Mouse (Mus musculus): ENCODE results near the gene Pik3ca.
A peak's percentile ranks its signal among the peaks of the same experiment; 100 is the strongest.

The Pik3ca gene

DNA sequence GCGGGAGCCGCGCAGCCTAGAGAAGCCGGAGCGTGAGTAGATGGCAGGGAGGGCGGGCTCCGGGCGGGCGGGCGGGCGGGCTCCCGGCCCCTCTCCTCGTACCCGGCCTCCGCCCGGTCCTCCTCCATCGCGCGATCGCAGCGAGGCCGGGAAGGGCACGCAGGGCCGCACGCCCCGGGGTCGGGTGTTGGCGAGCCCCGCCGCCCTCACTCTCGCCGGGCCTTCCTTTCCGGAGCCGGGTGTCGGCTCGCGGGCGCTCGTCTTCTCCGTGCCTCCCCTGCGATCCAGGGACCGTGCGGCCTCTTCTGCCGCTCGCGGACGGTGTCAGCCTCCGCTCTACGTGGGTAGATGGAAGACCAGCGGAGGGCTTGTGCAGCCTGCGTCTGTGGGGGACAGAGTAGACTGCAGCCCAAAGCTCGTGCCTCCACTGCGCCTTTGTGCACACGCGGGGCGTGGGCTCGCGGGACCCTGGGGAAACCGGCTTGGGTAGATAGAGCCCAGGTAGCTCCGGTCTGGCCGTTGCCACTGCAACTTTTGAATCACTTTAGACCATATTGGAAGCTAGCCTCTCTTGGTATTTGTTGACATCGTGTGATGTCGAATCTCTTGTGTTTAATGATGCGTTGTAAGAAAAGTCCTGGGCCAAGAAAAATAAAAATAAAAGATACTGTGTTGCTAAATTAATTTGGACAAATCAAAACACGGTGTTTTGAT is at the start of gene Pik3ca:
Gene Pik3ca (plus strand): TSS at position 211 of the 714 bp plus-strand sequence.
- DNase-seq = peak; percentile 51 to 52

- no peak for DNase-seq
Measured at GRCm38 (mm10) chr3:32347881-32348280, 49.6 kb upstream of the Pik3ca start.

GRCm38 (mm10) chr3:32361221-32361620 is 36.2 kb upstream of the Pik3ca start:
- DNase-seq = no peak

- no peak for DNase-seq
Measured at GRCm38 (mm10) chr3:32364195-32364594, 33.3 kb upstream of the Pik3ca start.

DNA sequence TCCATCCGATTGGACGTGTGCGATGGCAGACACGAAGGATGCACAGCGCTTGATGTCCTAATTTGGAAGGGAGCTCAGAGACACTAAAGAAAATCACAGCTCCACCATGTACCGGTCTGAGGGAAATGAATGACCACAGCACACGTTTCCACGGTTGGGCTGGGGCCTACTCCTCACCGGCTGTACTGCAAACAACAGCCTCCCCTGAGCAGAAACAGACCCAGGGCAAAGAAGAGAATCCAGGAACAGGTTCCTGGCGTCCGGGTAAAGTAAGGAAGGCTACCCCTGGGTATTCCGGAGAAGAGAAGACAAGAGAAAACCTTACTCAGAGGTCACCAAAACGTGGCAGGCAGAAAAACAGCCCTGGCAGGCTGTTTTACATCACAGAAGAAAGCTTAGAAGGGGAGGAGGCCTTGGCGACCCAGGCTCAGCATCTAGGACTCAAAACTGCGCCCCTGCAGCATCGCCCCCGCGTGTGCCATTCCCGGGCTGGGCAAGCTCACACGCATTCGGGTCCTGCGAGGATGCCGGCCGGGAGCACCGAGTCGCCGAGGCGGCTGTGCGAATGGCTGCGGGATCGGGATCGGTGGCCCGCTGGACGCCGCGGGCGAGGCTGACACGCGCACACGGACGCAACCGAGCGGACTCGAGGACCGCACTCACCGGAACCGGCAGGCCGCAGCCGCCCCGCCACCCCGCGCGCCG is 32.5 kb upstream of the Pik3ca start:
- DNase-seq = no peak

- peak; percentile 82 to 83 for DNase-seq
Measured at GRCm38 (mm10) chr3:32365546-32366245, 31.8 kb upstream of the Pik3ca start, which contains the start of gene Zmat3. Zmat3 (minus strand) TSS chr3:32366014.

- DNase-seq = no peak
Measured at GRCm38 (mm10) chr3:32366246-32366734, 31.2 kb upstream of the Pik3ca start.

DNA sequence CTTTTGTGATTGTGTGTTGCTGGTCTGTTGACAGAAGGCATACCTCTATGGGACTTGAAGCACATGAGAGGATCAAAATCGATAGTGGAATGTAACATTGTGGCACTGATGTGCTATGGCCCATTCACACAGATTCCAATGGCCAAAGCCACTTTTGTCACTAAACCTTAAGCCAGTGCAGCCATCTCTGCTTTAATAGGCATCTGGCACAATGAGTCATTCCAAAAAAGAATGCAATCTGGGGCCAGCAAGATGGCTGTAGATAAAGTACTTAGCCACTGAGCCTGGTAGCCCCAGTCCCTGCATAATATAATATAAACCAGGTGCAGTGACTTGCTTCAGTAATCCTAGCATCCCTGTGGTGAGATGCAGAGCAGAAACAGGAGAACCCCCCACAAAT is 30.0 kb upstream of the Pik3ca start:
- DNase-seq = no peak

DNA sequence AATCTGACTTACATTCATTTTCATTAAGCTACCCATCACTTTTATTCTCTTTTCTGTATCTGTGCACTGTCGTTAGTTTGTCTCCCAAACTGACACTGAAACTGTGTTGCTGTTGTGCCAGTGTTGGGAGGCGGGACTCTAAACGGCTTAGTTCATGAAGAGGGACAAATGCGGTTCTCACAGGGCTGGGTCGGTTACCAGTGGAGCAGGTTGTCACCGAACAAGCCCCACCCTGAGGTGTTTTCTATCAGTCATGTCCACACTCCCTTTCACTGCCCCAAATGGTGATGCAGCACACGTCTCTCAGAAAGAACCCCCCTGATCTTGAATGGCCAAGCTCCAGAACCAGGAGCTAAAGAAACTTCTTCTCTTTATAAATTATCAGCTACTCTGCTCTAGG is 25.5 kb upstream of the Pik3ca start:
- no peak for DNase-seq

GRCm38 (mm10) chr3:32372470-32372869 is 25.0 kb upstream of the Pik3ca start:
- no peak for DNase-seq

DNA sequence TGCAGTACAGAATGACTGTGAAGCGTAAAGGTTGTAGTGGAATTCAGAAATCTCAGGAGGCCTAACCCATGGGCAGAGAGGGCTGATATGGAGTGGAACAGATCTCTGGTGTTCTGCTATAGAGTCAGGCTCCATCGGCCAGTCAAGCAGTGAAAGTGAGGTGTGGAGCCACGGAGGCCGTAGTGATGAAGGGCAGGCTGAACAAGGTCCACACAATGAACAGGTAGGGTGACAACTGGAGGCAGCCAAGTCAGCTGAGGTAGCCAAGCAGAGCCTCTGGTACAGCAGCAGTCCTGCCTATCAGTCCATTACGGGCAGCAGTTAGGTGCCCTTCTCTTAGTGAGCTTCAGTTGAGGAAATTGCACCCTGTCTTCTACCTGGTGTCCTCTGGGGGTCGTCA is 24.2 kb upstream of the Pik3ca start:
- DNase-seq = no peak

DNA sequence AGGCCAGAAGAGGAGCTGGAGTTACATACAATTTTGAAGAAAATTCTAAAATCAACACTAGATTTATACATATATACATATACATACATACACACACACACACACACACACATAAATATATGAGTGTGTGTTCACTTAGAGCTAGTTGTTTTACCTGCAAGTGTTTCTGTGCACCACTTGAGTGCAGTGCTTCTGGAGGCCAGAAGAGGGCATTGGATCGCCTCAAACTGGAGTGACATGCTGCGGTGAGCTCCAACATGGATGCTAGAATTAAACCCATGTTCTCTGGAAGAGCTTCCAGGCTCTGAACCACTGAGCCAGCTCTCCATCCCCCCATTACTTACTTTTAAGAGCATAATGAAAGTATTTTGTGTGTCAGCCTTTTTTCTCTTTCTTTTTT is 17.6 kb upstream of the Pik3ca start:
- DNase-seq = no peak

GRCm38 (mm10) chr3:32381556-32381955 is 15.9 kb upstream of the Pik3ca start:
- DNase-seq = no peak

DNA sequence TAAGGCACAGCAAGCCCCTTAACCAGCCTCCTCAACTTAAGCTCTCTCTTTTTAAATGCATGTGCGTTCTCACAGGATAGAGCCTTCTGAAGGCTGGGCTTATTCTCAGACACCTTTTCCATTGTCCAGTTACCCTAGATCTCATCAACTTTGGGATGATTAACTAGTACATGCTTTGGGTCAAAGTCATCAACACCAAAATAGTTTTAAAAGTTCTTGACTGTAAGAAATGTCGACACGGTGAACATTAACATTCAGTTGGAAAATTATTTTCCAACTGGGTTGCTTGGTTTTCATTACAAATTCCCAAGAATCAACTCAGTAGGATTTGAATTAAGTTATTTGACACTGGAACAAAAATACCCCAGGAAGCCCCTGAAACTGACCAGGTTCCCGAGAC is 4.6 kb upstream of the Pik3ca start:
- no peak for DNase-seq

- DNase-seq = no peak
Measured at GRCm38 (mm10) chr3:32393986-32394385, 3.5 kb upstream of the Pik3ca start.

DNA sequence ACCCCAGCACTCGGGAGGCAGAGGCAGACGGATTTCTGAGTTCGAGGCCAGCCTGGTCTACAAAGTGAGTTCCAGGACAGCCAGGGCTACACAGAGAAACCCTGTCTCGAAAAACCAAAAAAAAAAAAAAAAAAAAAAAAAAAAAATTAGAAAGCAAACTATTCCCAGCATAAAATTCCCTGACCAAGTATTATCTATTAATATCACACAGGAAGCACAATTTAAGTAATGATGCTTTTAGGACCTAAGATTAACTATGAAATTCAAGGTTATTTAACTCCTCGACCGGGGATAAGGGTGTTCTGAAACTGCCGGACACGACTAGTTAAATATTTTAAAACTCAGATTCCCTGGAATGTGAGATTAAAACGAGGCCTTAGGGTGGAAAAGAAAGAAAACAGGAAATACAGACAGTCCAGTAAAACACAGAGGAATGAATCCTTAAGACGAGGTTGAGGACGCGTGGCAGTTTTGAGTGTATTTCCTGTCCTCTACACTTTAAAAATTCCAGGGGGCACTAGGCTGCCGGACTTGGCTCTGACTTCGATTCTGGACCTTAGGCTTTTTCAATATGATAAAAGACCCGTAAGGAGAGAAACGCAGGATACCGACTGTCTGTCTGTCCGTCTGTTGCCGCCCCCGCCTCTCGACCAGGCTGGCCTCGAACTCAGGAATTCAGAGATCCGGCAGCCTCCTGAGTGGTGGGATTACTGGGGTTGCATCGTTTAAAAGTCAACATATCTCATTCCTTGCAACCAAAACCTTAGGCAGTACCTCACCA is 1.5 kb upstream of the Pik3ca start:
- peak; percentile 13 to 37 for DNase-seq

DNA sequence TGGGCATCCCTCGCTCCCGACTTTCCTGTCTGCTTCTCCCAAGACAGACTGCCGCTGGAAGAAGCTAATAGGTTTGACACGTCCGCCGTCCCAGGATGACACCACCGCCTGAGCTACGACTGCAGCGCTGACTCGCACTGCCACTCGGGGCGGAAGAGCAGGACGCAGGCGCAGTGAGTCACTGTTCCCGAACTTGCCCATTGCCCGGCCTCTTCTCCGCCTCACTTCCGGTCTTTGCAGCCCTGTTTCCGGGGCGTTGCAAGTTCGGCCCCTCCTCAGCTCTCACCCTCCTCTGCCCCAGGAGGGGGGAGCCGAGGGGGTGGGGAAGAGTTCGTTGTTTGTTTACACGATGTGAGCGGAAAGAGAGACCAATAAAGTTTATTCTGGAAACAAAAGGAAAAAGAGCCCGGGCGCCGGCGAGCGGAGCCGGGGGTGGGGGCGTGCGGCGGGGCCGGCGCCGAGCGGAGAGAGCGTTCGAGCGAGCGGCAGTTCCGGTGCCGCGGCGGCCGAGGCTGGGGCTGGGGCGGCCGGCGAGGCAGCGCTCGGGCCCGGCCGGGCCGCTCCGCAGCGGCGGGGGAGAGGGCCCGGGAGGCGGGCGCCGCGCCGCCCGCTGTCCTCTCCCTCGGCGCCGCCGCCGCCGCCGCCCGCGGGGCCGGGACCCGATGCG is 544 bp upstream of the Pik3ca start:
- DNase-seq = peak; percentile 96 to 98

DNA sequence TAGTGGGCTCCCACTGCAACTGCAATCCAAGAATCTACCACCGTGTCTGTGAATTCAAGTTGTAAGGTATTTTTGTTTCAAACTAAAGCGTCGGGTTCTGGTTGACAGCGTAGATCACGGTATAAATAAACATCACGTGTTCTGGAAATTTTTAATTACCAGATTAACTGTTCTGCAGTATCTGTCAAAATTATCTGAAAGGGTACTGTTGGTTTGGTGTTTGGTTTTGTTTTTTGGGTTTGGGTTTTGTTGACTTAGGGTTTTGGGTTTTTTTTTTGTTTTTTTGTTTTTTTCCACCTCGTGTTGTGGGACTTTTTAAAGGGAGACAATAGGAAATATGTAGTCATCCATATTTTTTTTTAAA is 686 bp downstream of the Pik3ca start:
- no peak for DNase-seq

GRCm38 (mm10) chr3:32398623-32399022 is 1.2 kb downstream of the Pik3ca start:
- DNase-seq = no peak

DNA sequence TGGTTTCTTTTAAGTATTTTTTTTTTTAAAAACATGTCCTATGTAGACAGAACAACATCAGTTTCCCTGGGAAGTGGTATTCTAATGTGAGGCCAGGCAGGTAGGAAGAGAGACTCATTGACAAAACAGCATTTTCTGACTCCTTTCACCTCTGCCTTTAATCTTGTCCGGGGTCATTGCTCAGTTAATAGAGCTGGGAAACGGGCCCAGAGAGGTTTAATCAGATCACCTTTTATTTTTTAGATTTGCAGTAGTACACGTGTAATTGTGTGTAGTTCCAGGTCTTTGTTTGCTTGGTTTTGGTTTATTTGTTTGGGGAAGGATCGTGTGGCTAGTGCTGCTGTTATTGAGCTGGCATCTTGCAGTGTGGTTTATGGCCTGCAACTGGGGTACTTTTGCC is 1.9 kb downstream of the Pik3ca start:
- DNase-seq = no peak

GRCm38 (mm10) chr3:32399931-32400330 is 2.5 kb downstream of the Pik3ca start:
- DNase-seq = no peak

DNA sequence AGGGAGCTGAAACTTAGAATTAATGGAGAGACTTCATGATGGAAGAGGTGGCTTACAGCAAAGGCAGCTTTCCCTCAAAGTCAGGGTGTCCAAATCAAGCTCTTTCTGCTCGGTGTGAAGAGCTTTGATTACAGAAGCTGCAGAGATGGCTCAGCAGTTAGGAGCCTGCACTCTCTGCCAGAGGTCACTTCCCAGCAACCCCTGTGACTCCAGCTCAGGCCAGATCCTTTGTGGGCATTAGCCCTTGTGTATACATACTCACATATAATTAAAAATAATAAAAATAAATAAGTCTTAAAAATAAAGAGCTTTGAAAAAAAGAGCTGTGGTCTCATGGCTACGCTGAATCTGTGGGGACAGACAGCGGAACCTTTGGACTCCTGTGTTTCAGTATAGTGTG is 4.1 kb downstream of the Pik3ca start:
- DNase-seq = no peak

Measured in thymus, adult 18-20 months (tissue).